Mouse (Mus musculus): ENCODE results near the gene Ccdc6.

Ccdc6 gene

DNA sequence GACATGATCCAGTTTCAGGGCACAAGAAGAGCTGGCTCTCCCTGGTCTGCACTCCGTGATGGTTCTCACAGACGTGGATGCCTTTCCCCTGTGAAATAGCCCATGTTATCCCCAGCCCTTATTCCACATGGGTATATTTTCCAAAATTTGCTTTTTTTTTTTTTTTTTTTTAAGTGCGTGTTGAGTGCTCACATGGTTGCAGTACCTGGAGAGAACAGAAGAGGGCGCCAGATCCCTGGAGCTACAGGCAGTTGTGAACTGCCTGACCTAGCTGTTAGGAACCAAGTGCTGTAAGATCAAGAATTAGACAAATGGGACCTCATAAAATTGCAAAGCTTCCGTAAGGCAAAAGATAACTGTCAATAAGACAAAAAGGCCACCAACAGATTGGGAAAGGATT, 38.8 kb downstream of the Ccdc6 start:
- DNase-seq = peak; percentile 40

DNA sequence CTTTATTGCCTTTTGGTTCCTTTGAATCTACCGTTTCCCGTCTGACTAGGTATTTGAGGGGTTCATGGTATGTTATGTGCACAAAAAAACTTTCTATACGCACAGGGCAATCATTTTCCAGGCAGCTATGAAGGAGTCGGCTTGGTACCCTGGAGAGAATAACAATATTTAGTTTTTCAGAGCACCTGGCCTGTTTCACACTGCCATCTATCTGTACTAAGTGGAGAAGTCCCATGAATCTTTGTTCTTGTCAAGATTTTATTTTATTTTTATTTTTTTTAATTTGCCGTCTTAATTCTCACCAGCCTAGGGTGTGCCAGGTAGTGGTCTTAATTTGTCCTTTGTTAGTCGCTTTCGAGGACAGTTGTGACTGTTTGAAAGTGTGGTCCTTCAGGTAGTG, 40.7 kb downstream of the Ccdc6 start:
- DNase-seq = no peak

DNA sequence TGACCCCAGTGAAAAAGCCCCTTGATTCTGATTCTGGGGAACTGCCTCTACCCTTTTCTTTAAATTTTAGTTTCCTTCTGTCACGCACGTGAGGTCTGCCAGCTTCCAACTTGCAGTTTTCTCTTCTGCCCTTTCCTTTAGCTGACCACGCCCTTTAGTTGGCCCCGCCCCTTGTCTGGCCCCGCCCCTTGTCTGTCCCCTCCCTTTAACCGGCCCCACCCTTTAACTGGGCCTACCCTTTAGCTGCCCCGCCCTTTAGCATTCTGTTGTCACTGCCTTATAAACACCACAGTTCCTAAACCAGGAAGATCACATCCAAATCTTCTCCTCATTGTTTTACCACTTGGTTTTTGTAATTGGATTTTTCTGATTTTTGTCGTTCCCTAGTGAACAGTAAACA, 41.2 kb downstream of the Ccdc6 start:
- no peak for DNase-seq

DNA sequence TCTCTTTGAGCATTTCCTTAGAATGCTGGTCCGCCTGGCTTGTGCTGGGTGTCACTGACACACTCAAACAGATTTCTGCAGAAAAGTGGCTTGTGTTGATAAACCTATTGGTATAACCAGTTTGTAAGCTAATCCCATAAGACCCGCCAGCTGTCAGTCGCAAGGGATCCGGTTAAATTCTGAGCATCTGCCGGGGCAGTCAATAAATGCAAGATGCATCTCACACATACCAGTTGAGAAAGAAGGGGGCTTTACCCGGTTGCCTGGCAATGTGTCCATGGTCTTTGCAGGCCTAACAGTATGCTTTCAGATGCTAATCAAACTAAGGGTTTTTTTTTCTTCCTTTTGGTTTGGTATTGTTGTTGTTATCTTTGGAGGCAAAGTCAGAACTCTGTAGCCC, 42.4 kb downstream of the Ccdc6 start:
- DNase-seq = no peak

DNA sequence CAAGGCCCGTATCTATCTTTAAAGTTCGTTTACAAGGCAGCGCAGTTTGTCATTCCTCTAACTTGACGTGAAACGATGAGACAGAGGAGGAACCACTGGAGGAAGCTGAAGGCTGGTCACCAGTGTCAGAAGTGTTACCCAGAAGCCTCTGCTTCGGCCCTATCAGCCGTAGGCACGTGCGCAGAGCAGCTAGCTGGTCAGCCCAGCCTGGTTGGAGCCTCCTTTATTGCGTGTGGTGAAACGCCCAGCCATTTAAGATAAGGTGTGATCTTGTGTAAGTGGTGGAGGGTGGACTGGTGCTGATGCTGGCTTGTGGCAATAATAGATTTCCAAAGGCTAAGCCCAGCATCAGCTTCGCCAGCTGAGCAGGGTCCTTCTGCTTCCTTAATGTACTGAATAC, 43.5 kb downstream of the Ccdc6 start:
- no peak for DNase-seq

DNA sequence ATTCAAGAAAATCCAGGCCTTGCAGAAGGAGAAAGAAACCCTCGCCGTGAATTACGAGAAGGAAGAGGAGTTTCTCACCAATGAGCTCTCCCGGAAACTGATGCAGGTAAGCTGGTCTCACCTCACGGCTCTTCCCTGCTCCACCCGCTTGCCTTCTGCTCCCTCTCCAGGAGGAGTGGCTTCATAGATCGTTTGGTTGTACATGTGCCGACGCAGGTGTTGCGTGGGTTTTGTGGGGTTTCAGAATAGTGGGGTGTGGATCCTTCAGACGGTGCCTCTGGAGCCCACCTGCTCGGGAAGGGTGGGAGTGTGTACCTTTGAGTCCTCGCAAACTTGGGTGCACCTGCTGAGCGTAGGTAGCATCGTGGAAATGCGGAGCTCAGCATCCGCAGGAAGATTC, 45.7 kb downstream of the Ccdc6 start:
- DNase-seq = no peak

DNA sequence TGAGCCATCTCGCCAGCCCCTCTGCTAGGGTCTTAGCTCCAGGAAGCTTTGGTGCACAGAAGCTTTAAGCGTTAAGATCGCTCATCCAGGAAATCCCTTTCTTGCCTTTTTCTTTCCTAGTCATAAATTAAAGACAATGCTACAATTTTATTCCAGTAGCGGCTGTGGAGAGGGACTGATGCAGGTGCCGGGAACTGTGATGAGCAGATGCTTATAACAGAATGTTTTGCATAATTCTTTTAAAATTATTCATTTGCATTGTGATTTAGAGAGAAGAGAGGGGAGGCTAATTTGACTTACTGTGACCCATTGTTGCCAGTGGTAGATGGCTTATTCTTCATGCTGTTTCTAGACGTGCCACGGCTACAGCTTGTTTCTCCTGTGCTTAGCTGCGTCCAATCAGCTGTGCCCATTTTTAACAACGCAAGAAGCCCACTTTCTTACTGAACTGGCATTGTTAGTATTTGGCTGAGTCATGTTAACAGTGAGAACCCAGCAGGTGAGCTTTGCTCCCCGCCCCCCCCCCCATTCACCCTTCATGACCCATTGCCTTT, 47.2 kb downstream of the Ccdc6 start:
- no peak for DNase-seq

DNA sequence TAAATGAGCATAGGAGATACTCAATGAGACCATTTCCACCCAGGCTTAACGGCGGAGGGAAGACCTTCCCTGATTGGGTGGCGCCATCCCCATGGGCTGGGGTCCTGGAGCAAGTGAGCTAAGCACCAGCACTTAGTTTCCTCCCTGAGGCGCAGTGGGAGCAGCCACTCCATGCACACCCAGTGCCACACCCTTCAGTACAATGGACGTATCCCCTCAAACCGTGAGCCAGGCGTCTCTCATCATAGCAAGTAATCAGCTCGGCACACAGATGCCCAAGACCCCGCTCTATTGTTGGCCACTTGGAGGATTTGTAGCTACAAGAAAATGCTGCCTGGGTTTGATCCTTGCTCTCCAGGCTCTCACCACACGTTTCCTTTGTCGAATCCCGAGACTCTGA, 49.0 kb downstream of the Ccdc6 start:
- no peak for DNase-seq

DNA sequence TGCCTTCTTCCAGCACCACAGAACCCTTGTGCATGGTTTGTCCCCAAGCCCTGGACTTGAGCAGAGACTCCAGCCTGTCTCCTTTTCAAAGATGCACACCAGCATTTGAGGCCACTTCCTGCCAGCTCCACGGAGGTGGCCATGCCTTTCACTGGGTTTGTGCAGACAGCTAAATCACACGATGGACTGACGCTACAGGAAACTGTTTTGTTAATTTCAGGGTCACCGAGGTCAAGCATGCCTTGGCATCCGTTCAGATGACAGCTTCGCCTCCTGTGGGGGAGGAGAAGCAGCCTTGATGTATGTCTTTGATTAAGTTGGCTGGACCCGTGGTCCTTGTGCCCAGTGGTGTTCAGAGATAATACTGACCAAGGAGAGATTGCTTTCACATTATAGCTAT, 52.2 kb downstream of the Ccdc6 start:
- peak; percentile 42 for DNase-seq

DNA sequence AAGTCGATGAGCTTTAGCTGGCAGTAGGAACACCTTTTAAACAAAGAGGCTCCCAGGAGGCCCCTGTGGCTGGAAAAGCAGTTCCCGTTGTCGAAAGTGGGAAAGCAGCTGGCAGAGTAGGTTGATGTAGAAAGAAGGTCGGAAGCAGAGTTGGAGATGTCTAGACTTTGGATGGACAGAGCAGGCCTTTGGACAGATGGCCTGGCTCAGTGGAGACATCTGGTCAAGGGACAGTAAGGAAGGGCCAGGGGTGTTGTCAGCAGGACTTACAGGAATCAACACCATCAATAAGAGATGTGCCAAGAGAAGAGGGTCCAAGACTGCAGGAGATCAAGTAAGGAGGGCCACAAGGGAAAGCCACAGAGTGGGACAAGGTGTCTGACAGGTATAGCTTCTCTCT, 53.4 kb downstream of the Ccdc6 start:
- DNase-seq = no peak

DNA sequence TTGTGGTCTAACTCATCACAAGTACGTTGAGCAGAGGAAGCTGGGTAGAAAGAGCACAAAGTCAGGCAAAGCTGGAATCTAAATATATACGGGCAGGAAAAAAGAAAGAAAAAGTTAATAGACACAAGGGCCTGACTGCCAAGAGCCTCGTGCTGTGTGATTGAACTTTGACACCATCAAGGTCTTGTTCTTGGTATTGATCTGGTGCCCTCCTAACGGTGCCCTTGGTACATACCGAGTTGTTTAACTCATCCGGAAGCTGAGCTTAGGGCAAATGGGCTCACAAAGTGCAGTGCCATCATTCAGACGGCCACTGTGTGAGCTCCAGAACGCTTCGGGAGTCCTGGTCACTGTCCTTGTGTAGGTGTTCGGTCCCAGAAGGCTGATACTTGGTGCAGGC, 54.2 kb downstream of the Ccdc6 start:
- DNase-seq = no peak

DNA sequence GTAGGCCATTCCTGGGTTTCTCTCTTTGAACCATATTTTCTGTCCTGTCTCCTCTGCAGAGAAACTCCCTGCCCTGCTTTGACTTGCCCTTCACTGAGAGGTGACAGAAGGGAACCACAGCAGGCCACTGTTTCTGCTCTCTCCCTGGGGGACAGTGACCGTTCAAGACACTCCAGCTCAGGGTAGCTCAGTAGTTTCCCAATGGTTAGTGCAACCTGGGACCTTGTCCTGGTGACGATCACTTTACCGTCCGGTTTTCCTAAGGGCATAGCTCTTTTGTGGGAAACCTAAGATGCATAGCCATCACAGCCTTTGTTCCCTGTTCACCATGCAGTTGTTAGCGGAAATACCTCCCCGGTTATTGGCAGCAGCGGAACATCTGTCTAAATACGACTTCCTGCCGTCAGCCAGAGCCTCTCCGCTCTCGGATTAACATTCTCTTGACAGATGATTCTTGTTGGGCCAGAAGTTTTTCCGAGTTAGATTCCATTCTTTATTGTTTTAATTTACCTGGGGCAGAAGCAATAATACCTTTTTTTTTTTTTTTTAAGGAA, 55.3 kb downstream of the Ccdc6 start:
- peak; percentile 39 for DNase-seq

DNA sequence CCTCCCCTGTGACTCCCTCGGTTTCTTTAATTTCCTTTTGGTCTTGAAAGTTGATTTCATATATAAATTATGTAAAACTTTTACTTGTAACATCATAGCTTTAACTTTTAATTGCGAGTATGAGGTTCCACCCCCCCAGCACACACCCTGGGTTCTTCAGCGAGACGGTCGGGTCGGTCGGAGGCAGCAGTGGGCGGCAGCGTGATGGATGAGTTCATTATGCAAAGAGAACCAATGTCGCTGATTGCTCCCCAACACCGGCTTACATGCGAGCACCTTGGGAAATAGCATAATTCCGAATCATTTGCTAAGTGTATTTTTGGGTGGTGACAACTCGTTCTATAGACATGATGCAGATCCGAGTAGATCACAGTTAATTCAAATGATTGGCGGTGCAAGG, 56.9 kb downstream of the Ccdc6 start:
- DNase-seq = no peak

DNA sequence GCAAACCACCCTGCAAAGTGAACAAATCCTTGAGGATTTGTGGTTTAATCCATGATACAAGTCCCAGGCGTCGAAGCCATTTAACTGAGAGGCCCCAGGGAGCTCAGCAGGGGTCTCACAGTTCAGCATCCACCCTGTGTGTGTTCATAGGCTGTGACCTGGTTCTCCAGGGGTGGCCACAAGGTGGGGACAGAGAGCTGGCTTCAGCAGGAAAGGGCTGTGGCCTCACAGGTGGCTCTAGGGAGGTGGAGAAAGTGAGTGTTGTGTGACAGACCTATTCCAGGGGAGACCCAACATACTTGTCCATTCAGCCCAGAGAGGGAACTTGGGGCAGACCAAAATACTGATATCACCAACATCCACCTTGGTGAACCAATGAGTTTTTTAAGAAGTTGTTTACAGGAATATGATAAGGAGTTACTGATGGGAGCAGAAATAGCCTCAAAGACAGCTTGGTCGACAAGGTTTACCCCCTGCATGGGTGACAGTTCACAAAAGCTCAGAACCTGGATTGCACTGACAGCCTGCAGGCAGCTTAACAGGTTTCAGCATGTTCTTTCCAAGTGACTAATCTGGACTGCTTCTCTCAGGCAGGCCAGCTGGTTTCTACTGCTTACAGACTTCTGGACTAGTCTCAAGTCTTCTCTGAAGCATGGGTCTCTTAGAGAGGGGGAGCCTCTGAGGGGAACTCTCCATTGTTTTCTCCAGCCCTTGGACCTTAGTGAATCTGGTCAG, 59.7 kb downstream of the Ccdc6 start:
- DNase-seq = peak; percentile 50

DNA sequence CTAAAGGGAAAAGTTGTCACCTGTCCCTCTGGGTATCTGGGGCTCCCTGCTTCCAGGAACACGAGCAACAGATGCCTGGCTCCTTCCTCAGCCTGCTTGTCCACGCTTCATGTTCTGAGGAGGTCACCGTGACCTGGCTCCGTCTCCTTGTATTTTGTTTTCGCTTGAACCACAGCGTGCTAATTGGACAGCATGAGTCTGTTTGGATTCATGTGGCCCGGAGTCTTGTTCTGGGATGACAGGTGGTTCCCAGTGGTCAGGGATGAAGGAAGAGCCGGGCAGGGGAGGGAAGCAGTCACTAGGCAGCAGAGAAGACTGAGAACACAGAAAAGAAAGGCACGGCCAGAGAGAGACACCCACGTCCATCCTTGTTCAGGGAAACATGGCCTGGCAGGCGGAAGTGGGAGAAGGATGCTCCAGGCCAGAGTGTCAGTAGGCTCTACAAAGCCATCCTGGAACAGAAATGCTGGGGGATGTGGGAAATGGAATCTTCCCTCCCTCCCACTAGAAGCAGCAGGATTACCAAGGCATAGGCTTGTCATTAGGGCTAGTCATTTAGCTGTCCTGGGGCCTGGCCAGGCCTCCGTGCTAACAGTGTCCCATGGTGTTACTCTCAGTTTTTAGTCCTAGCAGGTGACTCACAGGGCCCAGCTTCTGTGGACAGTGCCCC, 62.9 kb downstream of the Ccdc6 start:
- no peak for DNase-seq

DNA sequence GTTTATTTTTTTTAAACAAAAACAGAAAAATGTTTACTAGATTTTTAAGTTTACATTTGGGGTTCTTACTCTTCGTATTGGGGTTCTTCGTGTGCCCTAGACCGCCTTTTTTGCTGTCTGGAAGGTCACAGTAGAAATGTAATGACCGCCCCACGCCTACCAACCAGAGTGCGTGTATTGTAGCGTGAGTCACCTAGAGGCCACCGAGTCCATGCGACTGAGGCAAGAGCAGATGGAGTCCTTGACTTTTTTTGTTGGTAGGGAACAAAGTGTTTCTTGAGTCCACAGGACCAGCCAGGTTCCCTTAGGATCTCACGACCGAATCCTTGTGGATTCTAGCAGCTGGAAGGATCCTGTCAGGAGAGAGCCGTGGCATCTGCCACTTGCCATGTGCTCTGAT, 63.9 kb downstream of the Ccdc6 start:
- DNase-seq = no peak

DNA sequence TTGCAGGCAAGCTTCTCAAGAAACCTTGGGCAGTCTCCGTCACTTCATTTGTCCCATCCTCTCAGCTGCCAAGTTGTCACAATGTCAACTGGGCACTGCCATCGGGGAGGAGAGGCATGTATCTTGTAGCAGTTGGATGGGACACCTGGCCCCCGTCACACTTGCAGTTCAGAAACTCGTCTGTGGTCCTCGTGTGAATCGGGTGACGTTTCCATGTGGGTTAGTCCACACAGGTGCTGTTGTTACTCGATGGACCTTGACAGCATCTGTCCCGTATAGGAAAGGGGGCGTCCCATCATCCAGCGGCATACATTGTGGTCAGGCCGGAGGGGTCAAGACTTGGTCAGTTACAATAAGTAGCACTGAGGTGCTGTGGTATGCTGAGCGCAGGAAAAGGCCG, 64.6 kb downstream of the Ccdc6 start:
- no peak for DNase-seq

DNA sequence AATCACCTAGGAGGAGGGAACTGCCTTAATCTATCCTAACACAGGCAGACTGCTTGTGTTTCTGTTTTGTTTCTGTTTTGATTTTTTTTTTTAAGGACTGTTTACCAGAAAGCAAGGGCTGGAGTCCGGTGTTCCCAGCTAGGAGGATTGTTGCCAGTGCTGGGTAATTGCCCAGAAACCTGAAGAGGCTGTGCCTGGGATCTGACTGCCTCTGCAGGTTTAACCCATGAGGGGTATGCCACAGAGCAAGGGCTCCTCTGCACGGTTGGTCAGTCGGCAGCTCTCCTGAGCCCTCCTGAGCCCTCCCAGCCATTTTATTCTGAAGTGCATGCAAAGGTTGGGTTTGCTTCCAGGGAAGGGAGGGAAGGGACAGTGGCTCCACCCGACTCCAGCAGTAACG, 66.8 kb downstream of the Ccdc6 start:
- DNase-seq = no peak

DNA sequence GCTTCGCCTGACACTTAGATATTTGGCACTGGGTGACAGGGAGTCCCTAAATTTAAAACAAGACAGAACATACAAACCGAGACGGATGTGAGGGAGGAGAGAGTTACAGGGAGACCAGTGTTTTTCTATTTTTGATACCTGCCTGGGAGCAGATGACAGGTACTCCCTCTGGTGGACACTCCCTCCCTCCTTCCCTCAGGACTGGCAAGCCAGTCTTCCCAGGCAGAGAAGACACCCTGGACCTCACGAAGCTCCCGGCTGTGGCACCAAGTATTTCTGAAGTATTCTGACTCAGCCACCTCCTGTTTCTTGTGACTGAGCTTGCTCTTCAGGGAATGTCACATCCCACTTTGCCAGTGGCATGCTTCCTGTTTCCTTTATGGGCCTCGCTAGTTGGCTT, 69.0 kb downstream of the Ccdc6 start:
- DNase-seq = no peak

DNA sequence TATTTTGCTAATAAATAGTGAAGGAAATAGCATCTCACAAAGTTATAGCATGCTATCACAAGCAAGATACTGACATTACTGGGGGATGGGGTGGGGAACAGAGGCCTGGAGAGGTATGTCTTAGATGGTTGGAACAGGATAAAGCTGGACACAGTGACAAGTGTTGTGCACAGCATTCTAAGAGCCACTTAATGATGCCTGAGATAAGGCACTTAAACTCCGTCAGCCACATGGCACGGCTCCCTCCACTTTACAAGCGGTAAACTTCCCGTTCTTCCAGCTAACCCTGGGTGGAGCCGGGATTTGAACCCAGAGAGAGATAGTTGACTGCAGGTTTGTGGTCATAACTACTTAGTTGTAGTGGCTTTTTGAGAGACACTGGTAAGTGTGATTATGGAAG, 69.5 kb downstream of the Ccdc6 start:
- no peak for DNase-seq

DNA sequence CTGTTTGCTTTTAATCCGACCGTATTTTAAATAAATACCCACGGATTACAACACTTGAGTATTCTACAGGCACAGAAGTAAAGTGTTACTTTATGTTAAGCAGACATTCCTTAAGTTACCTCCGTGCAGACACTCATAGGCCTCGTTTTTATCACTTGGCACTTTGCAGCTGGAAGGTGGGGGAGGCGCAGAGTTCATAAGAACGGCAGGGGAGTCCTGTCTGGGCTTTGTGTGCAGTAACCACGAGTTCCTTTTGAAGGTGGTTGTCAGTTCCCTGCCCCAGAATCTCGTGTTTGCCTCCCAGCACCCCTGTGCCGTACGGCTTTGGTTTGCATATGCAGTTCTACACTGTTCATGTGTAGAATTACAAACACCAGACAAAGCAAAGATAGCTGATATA, 70.7 kb downstream of the Ccdc6 start:
- DNase-seq = no peak

DNA sequence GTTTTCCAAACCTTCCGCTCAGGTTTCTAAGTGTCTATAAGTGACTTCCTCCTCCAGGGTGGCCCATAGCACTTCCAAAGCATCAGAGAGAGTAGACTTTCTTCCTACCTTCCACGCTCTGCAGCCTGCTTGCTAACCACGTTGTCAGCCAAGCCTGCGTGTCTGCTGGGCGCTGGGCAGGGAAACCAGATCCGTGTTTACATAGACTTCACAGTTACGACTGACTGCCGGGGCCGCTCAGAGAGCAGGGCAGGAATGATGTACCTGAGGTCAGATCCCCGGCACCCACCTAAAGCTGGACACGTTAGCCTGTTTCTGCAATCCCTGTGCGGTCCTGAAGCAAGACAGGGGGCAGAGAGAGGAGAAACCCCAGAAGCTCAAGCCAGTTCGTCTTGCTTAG, 71.5 kb downstream of the Ccdc6 start:
- DNase-seq = no peak

DNA sequence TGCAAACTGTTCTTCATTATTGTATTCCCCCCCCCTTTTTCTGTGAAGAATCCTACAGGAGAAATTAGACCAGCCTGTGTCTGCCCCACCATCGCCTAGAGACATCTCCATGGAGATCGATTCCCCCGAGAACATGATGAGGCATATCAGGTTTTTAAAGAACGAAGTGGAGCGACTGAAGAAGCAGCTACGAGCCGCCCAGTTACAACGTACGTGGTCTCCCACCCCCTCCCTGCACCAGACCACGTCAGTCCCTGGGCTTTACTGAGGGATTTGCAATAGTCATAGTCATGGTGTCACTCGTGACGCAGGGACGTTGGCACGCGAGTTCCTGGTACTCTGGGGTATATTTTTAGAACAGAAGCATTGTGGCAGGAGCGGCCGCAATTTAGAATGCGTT, 72.1 kb downstream of the Ccdc6 start:
- no peak for DNase-seq

DNA sequence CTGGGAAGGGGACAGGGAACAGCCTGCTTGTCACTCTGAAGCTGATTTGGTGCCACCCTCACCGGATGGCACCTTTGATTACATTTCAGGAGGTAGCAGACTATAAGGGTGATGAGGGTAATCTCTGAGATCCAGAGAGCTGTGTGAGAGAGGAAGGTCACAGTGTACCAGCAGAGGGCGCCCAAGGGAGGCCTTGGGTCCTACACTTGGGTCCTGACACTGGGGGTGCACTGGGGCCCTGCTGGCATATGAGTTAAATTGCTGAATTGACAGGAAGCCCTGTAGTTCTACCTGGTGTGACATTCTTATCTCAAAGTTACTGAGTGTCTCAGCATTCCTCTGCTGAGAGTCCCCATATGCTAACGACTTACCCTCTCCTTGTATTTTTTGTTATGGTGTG, 76.4 kb downstream of the Ccdc6 start:
- DNase-seq = peak; percentile 79
